Mouse (Mus musculus): ENCODE results near the gene Anapc4. TPM values are rescaled to one million over a fixed set of nuclear protein-coding genes. Genes with fewer than 3 reads are reported as not detected.

Gene Anapc4
- polyA plus RNA-seq, 1 experiment from 2014 or later = 152 TPM

Other genes with a start within 250 kb of the Anapc4 start
- gene Sepsecs, start 164.3 kb upstream of the Anapc4 start, polyA plus RNA-seq (2014; fragmentation: Nextera tagmentation; extraction: Ambion mirVana) = 7.5 and 8.0 TPM in 2 replicates
- 25.0 and 27.3 TPM in 2 replicates for gene Pi4k2b, start 92.4 kb upstream of the Anapc4 start, polyA plus RNA-seq (2014; fragmentation: Nextera tagmentation; extraction: Ambion mirVana)
- 18.6 and 18.8 TPM in 2 replicates for gene Zcchc4, start 58.6 kb upstream of the Anapc4 start, polyA plus RNA-seq (2014; fragmentation: Nextera tagmentation; extraction: Ambion mirVana)
- gene Slc34a2, start 204.1 kb downstream of the Anapc4 start, polyA plus RNA-seq (2014; fragmentation: Nextera tagmentation; extraction: Ambion mirVana) = 0.14 TPM in 1 of 2 replicates, not detected in the other

Measured in embryonic facial prominence, embryonic 11.5 days (tissue).